Mouse (Mus musculus): ENCODE results near the gene Dlg2. TPM values are rescaled to one million over a fixed set of nuclear protein-coding genes. Genes with fewer than 3 reads are reported as not detected.

Dlg2 gene
- total RNA-seq, 2 experiments from 2014 or later, result 2.7 to 2.9 TPM

- no peak for DNase-seq
These were observed 1107.1 kb downstream of the Dlg2 start for GRCm38 (mm10) chr7:91583566-91583965.

DNA sequence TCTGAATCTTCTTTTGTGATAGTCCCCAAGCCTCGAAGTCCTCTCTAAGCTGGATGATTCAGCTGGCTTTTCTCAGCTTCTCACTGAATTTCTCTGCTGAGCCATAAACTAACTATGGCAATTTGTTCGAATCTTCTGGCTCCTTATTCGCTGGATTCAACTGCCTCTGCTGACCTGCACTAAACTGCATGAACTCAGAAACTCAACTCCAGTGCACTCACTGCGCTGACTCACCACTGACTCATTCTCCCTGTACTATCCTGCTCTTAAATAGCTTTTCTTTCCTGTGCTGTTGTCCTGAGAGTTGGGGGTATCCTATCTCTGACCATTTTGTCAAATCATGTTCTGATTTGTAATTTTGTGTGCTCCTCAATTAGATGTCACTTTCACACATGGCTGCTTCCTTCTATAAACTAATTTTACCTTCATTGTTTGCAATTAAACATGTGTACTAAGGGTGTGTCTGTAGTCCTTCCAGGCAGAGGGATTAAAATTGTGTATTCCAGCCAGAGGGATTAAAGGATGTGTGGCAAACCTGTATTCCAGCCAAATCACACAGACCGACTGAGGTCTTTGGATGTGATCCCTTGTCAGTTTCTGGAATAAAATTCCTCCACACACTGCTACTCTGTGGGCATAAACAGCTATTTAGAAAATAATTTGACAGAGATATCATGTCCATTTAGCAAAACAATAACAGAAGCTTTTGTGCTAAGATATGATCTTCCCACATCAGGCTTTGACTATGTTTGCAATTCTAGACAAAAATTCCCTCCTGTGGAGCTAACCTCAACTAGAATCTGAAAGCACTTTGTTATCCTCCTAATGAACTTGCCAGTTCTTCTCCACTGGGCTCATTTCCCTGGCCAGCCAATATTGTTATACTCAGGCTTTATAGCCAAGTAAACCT, 1115.0 kb downstream of the Dlg2 start:
- no peak for DNase-seq

- DNase-seq, result no peak
These were observed 1122.1 kb downstream of the Dlg2 start for GRCm38 (mm10) chr7:91598549-91598948.

DNA sequence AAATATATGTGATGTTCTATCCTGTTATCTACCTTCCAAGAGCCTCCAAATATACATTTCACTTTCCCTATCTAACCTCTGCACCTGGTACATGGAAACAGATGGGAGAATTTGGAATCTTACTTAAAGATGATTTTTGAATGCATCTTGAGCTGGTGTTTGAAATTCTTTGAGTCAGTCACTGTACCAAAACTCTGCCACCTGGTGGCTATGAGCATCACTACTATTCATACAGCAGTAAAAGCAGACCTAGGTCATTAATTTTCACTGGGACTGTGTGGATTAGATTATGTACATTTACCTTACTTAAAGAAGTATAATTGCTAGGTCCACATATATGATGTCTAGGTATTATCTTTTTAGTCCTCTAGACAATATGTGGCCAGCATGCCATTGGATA, 1124.8 kb downstream of the Dlg2 start:
- DNase-seq, result no peak

- DNase-seq, result no peak
These were observed 1127.1 kb downstream of the Dlg2 start for GRCm38 (mm10) chr7:91603561-91603960.

DNA sequence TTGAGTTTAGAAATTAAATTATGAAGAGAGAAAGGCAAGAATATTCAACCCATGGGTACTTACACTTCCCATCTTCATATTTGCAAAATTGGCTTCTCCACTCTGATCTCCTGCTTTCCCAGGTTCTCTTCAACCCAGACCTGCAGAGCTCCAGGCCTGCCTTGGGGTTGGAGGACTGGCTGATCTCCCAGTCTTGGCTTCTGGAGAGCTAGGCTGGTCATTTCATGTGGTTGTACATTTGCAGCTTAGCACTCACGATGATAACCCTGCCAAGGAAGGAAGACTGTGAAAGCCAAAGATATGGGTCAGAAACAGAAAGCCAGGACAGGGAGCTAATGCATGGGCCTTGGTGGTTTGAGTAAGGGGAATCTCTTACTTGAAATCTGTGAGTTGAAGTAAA, 1176.6 kb downstream of the Dlg2 start:
- DNase-seq, result no peak

DNA sequence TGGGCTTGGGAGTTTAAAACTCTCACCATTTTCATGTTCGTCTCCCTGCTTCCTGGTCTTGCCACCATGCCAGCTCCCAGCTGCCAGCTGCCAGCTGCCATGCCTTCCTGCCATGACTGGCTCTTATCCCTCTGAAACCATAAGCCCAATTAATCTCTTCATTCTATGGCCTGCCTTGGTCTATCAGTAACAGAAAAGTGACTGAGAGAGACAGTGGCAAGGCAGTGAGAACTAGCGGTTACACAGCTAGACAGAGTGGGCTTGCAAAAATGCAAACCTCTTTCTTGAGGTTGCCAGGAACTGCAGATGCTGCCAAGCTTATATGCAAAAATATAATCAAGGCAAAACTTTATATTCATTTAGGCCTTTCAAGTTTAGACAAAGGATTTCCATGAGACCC, 1183.0 kb downstream of the Dlg2 start:
- no peak for DNase-seq

- no peak for DNase-seq
These were observed 1196.0 kb downstream of the Dlg2 start for GRCm38 (mm10) chr7:91672236-91673017.

GRCm38 (mm10) chr7:91674401-91674800, 1197.9 kb downstream of the Dlg2 start:
- no peak for DNase-seq

DNA sequence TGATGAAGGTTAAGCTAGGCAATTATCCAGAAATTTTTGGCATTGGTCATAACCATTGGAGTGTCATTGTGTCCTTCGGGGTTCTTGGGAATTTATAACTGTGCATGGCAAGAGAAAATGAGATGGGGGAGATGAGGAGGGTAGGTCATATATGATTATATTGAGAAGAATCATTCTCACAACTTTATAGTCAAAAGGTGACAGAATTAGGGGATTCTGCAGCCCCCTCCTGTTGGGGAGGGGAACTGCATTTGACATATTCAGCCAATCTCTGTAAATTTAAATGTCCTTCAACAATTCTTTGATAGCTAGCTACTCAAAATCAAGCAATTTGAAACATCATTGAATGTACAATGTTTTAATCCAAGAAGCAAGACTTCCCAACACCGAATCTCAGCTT, 1201.5 kb downstream of the Dlg2 start:
- no peak for DNase-seq

DNA sequence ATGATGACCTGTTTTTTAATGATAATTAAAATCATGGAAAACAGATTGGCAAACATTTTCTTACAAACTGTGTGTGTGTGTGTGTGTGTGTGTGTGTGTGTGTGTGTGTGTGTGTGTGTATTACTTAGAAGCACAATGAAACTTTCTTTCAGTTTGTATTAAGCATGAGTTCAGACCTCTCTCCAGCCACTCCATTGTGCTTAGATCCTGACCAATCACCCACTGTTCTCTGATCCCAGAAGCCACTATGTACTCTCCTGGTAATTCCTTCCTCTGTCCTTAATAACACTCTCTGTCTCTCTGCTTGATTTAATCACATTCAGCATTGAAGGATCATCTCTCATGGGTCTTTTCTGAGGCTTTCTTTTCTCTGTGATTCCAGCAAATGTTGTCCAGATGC, 1211.5 kb downstream of the Dlg2 start:
- no peak for DNase-seq

DNA sequence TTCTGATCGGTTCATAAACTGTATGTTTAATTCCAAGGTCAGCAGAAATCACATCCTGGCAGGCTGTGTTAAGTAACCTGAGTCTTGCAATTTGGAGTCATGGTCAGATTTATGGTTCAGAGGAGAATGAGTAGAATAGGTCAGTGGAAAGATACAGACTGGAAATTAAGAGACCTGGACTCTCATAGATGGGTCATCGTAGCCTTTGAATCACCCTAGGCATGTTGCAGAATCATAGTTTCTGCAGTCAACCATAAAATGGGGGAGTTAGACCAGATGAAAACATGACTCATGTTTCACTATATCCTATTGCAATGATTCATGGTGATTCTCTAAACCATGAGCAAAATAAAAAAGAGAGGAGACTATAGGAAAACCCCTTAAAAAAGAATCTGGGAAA, 1213.4 kb downstream of the Dlg2 start:
- no peak for DNase-seq

GRCm38 (mm10) chr7:91709853-91710252, 1233.4 kb downstream of the Dlg2 start:
- no peak for DNase-seq

- no peak for DNase-seq
These were observed 1234.7 kb downstream of the Dlg2 start for GRCm38 (mm10) chr7:91711184-91711583.

DNA sequence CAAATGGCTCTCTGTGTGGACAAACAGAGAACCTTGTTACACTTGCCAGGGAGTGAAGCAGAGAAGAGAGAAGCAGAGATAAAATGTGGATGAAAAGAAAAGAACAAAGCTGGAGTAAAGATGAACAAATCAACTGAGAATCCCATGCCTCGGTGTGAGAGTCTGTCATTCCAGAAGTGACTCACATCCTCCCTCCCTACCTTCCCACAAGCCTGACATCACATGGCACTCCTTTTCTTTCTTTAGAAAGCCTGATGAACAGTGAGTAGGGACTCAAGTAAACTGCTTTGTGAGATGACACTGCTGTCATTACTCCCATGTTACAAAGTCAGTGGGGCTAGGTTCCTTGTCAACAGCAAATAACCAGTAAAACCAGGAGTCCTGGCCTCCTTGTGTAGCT, 1239.3 kb downstream of the Dlg2 start:
- no peak for DNase-seq

DNA sequence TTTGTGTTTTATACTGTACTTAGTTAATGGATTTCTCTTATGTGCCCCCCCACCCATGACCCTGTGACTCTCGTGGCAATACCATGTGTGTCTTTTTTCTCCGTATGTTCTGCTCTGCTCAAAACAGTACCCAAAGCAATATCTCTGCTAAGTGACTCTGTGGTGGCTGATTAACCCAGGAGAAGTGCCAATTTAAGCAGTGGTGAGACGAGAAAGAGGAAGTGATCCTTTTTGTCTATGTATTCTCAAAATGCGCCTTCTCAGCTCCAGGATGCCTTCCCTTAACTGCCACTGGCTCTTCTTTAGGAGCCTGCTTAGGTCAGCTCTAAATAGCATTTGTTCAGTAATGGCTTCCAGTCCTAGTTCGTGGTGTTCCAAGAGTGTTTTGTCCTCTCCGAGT, 1240.2 kb downstream of the Dlg2 start:
- no peak for DNase-seq

- no peak for DNase-seq
These were observed 1243.8 kb downstream of the Dlg2 start for GRCm38 (mm10) chr7:91720318-91720717.

- no peak for DNase-seq
These were observed 1247.9 kb downstream of the Dlg2 start for GRCm38 (mm10) chr7:91724397-91724796.

GRCm38 (mm10) chr7:91740748-91741147, 1264.3 kb downstream of the Dlg2 start:
- no peak for DNase-seq

DNA sequence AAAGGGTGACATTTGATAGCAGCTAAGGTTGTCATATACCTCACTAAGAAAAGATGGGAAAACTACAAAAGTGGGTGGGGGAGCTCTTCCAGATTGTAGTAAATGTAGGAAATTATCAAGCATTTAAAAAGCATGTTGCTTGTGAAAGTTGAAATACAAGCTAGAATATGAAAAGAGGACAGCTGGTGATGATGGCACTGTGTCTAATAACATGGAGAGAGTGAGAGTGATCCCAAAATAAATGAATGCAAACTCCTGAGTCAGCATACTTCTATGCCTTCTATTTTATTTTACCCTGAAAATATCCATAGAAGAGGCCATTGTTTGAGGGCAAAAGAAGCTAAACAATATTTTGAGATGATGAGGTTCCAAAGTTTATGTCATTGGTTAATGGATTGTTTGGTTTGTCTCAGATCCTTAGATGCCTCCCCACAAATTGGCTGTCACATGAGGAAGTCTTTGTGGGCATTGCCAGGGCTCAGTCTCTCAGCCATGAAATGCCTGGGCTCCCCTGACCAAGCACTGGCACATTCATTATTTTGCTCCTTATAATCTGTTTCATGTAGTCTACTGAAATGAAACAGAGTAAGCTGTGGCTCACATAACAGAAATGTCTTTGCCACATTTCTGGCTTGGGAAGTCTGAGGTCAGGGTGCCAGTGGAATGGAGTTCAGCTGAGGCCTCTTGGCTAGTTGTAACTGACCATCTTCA, 1276.8 kb downstream of the Dlg2 start:
- no peak for DNase-seq

DNA sequence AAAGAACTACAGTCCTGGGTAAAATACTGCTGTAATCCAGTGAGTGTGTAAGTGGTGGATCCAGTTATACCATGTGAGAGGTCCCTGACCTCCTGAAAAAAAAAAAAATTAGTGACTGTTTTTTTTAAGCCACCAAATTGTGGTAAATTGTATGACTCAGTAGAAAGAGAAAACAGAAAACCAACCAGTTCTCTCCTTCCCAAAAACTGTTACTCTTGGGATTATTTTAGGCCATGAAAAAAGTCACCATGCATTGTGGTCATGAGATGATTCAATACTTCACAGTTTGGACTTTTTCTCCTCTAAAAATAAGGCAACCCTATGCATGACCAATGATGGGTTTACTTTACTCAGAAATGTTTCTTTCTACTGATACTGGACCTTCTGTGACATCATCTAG, 1291.2 kb downstream of the Dlg2 start:
- no peak for DNase-seq

GRCm38 (mm10) chr7:91778673-91779072, 1302.2 kb downstream of the Dlg2 start:
- no peak for DNase-seq

DNA sequence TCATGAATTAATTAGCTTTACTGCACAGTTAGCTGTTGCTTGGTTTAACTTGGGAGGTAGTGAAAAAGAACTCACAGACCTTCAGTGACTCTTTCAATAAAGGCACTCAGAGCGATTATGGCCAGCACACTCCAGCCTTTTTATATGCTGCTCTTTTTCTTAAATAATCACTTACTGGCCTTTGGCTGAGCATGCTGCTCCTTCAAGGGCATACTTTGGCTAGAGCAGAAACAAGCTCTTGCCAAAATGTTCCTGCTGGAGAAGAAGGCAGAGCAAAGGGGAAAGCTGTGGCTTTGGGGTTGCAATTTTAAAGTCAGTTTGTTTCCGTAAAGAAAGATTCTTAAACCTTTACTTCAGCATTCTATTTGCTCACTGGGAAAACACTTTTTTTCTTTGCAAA, 1308.1 kb downstream of the Dlg2 start:
- DNase-seq, result no peak

All from heart, postnatal 4 days (tissue).